Comparison of ENCODE assay signal across 11 mouse cellular contexts in genomic region chr2:29910042-29910441, GRCm38 (mm10). TPM values are rescaled to one million over a fixed set of nuclear protein-coding genes. Genes with fewer than 3 reads are reported as not detected.
A peak's percentile ranks its signal among the peaks of the same experiment; 100 is the strongest.
DNase-seq lines count a peak whose midpoint lies in the region; ATAC-seq and TF ChIP-seq lines count a peak whose summit lies in the region.
"Had no signal": no experiment of that assay in that cellular context is flagged by ENCODE, and none has a peak within 500 bp of the region (broad histone marks: within the 10 kb centered on the region; RNA-seq: fewer than 3 reads in every experiment).

No protein-coding gene starts in this region.

- ATAC-seq in kidney, postnatal 0 days (replicated peaks; ENCODE audit: low FRiP score, low read depth): no peak
- no peak for ATAC-seq in liver, embryonic 14.5 days (ENCODE audit: insufficient read depth)
- ATAC-seq in activated CD4-positive, CD25-positive, alpha-beta regulatory T cell, adult 4 months: no peak
- ATAC-seq: midbrain, embryonic 16.5 days had no signal

- H3K4me1 ChIP-seq in kidney, postnatal 0 days (replicated peaks; ENCODE audit: insufficient read depth, low read length): no peaks in the 10 kb centered on the region
- no peaks in the 10 kb centered on the region for H3K4me1 ChIP-seq in CH12.LX (ENCODE audit: control insufficient read depth in 1 of 2, insufficient read depth in 2 of 2)
- no peaks in the 10 kb centered on the region for H3K4me1 ChIP-seq in bone marrow, adult 2 months (ENCODE audit: control insufficient read depth, insufficient read depth, low read length)
- H3K4me1 ChIP-seq in liver, embryonic 14.5 days (replicated peaks; ENCODE audit: control insufficient read depth in 2 of 2, insufficient read depth in 2 of 2, low read length in 1 of 2): no peaks in the 10 kb centered on the region
- H3K4me1 ChIP-seq: embryonic facial prominence, embryonic 12.5 days had no signal

- dilution Hi-C loops in CH12.LX (cut with MboI; ENCODE audit: extremely low pct_ligation_motif_present, extremely low pct_unique_long_range_greater_than_20kb, low sequenced_read_pairs): no loop called here

- no peak overlapping the region for H3K9ac ChIP-seq in kidney, postnatal 0 days (ENCODE audit: low read depth, low read length)
- H3K9ac ChIP-seq in CH12.LX (ENCODE audit: insufficient read depth, low read depth): no peak overlapping the region
- H3K9ac ChIP-seq in liver, embryonic 14.5 days (replicated peaks): no peak overlapping the region
- H3K9ac ChIP-seq: embryonic facial prominence, embryonic 12.5 days had no signal

- TF ChIP-seq POLR2A in CH12.LX (IDR thresholded peaks at IDR 0.05; ENCODE audit: low read depth, low read length): no peak
- no peak for TF ChIP-seq POLR2A in bone marrow, adult 2 months (IDR thresholded peaks at IDR 0.05; ENCODE audit: borderline replicate concordance, control insufficient read depth, low read depth, low read length)

- no peak overlapping the region for H3K27ac ChIP-seq in kidney, postnatal 0 days
- no peak overlapping the region for H3K27ac ChIP-seq in CH12.LX (ENCODE audit: insufficient read depth, low read depth)
- no peak overlapping the region for H3K27ac ChIP-seq in bone marrow, adult 2 months (ENCODE audit: control insufficient read depth, insufficient read depth, low read depth, low read length, poor library complexity)
- H3K27ac ChIP-seq in liver, embryonic 14.5 days: no peak overlapping the region
- H3K27ac ChIP-seq: embryonic facial prominence, embryonic 12.5 days had no signal

- peaks cover 58% of the 10 kb centered on the region for H3K36me3 ChIP-seq in kidney, postnatal 0 days (ENCODE audit: insufficient read depth, low read length)
- H3K36me3 ChIP-seq in CH12.LX (replicated peaks in 1 of 2; ENCODE audit: control insufficient read depth in 1 of 2, insufficient read depth in 1 of 2, low read length in 1 of 2): peaks cover 50 to 84% of the 10 kb centered on the region in 2 experiments
- H3K36me3 ChIP-seq in liver, embryonic 14.5 days (replicated peaks; ENCODE audit: control insufficient read depth, insufficient read depth, low read depth): peaks cover 57% of the 10 kb centered on the region

- H3K4me3 ChIP-seq in kidney, postnatal 0 days (replicated peaks; ENCODE audit: low read depth, low read length): no peak overlapping the region
- no peak overlapping the region for H3K4me3 ChIP-seq in CH12.LX (replicated peaks in 1 of 3; ENCODE audit: low read depth in 2 of 3, low read length in 2 of 3, poor library complexity in 1 of 3)
- H3K4me3 ChIP-seq in bone marrow, adult 2 months (replicated peaks; ENCODE audit: control insufficient read depth, low read depth, low read length): no peak overlapping the region
- H3K4me3 ChIP-seq in liver, embryonic 14.5 days (ENCODE audit: insufficient read depth in 1 of 2, low read depth in 2 of 2, low read length in 2 of 2): no peak overlapping the region
- H3K4me3 ChIP-seq: embryonic facial prominence, embryonic 12.5 days had no signal

- H3K27me3 ChIP-seq in kidney, postnatal 0 days (ENCODE audit: insufficient read depth, low read length): no peaks in the 10 kb centered on the region
- H3K27me3 ChIP-seq in CH12.LX (replicated peaks): no peaks in the 10 kb centered on the region
- H3K27me3 ChIP-seq in liver, embryonic 14.5 days (ENCODE audit: control insufficient read depth, insufficient read depth, low read length): no peaks in the 10 kb centered on the region
- H3K27me3 ChIP-seq: embryonic facial prominence, embryonic 12.5 days had no signal

- TF ChIP-seq CTCF in kidney, postnatal 0 days (IDR thresholded peaks at IDR 0.05; ENCODE audit: low read depth): peak; percentile 47; the same call in 1 of the 2 replicates
- peak; percentile 8 to 64; a peak in 2 of 4 replicates for TF ChIP-seq CTCF in CH12.LX (conservative IDR thresholded peaks at IDR 0.05 in 1 of 2, IDR thresholded peaks at IDR 0.05 in 1 of 2; ENCODE audit: low read depth in 2 of 2, low read length in 2 of 2)
- peak; percentile 42; the same call in 1 of the 2 replicates for TF ChIP-seq CTCF in bone marrow, adult 2 months (IDR thresholded peaks at IDR 0.05; ENCODE audit: control insufficient read depth, insufficient read depth, low read length)
- TF ChIP-seq CTCF in liver, embryonic 14.5 days (IDR thresholded peaks at IDR 0.05; ENCODE audit: low read depth): peak; percentile 73

- no peak overlapping the region for H3K4me2 ChIP-seq in kidney, postnatal 0 days (ENCODE audit: low read length)
- no peak overlapping the region for H3K4me2 ChIP-seq in CH12.LX (ENCODE audit: insufficient read depth, low read depth, poor library complexity, severe bottlenecking)
- no peak overlapping the region for H3K4me2 ChIP-seq in liver, embryonic 14.5 days (ENCODE audit: low read depth)
- H3K4me2 ChIP-seq: embryonic facial prominence, embryonic 12.5 days had no signal

- TF ChIP-seq RAD21 in CH12.LX (IDR thresholded peaks at IDR 0.05; ENCODE audit: low read depth, low read length): peak; percentile 61

- no peak for TF ChIP-seq EP300 in CH12.LX (IDR thresholded peaks at IDR 0.05; ENCODE audit: low read length)
- no peak for TF ChIP-seq EP300 in liver, embryonic 14.5 days (IDR thresholded peaks at IDR 0.05; ENCODE audit: low read depth)

- in situ Hi-C loops in CH12.LX (cut with MboI; ENCODE audit: low pct_ligation_motif_present, low pct_unique_long_range_greater_than_20kb, low sequenced_read_pairs): no loop called here

- peak; percentile 13 for DNase-seq in kidney, postnatal 0 days (ENCODE audit: low spot score)
- DNase-seq in kidney, adult 8-10 months: no peak
- DNase-seq in CH12.LX (ENCODE audit: extremely low read depth): peak; percentile 34
- peak; percentile 20 to 36 (median 23) for DNase-seq in liver, embryonic 14.5 days (ENCODE audit: low read depth in 3 of 3, low spot score in 3 of 3)
- DNase-seq in frontal cortex, postnatal 36 days (ENCODE audit: low spot score in 2 of 2): no peak
- DNase-seq in frontal cortex, postnatal 14 days (ENCODE audit: low spot score in 2 of 2): no peak
- DNase-seq: adrenal gland, adult 2 months had no signal

- 91% methylated on average over 2 of the region's 2 CpGs for WGBS in kidney, postnatal 0 days
- 83% methylated on average over 2 of the region's 2 CpGs for WGBS in bone marrow, adult 2 months
- WGBS in liver, embryonic 14.5 days (ENCODE audit: insufficient replicate concordance): 82% methylated on average over 2 of the region's 2 CpGs

- H3K9me3 ChIP-seq in kidney, postnatal 0 days (replicated peaks; ENCODE audit: low read length): no peaks in the 10 kb centered on the region
- H3K9me3 ChIP-seq in CH12.LX (replicated peaks; ENCODE audit: low read length): no peaks in the 10 kb centered on the region
- H3K9me3 ChIP-seq in liver, embryonic 14.5 days (ENCODE audit: control insufficient read depth, low read length): no peaks in the 10 kb centered on the region
- H3K9me3 ChIP-seq: embryonic facial prominence, embryonic 12.5 days had no signal

- H3K79me2 ChIP-seq in CH12.LX (replicated peaks; ENCODE audit: control insufficient read depth, extremely low read depth, insufficient read depth, poor library complexity, severe bottlenecking): no peaks in the 10 kb centered on the region

TF ChIP-seq in CH12.LX, 34 proteins besides CTCF, POLR2A, EP300 and RAD21 (continues in another document):
- no peak for TF ChIP-seq ZMIZ1 (IDR thresholded peaks at IDR 0.05; ENCODE audit: low read depth, low read length)

RNA-seq across cellular contexts. Expression of gene Odf2, which starts 21.0 kb away (rescaled TPM):
- 33.1 and 36.9 TPM in 2 replicates for polyA plus RNA-seq in kidney, postnatal 0 days (2015; fragmentation: Nextera tagmentation; extraction: Ambion mirVana)
- 43.7 and 48.6 TPM in 2 replicates for total RNA-seq in CH12.LX (2012; rRNA removed)
- total RNA-seq in CH12.LX (2014; rRNA removed): 35.4 and 44.4 TPM in 2 replicates
- 54.6 and 59.5 TPM in 2 replicates for polyA plus RNA-seq in CH12.LX (2012; ENCODE audit: insufficient read length, low read depth)
- polyA plus RNA-seq in bone marrow, adult 2 months (2011; ENCODE audit: insufficient read depth, insufficient read length, low replicate concordance, missing spikeins): 55.1 and 78.8 TPM in 2 replicates
- polyA plus RNA-seq in liver, embryonic 14.5 days (2012; rRNA removed): 21.0 and 29.6 TPM in 2 replicates
- polyA plus RNA-seq in liver, embryonic 14.5 days (2014; fragmentation: Nextera tagmentation; extraction: Ambion mirVana): 23.5 and 29.1 TPM in 2 replicates
- polyA plus RNA-seq in activated CD4-positive, CD25-positive, alpha-beta regulatory T cell, adult 4 months (2017; shearing (Covaris generic)): 10 to 100 TPM; 44.3 to 45.0 TPM

RNA-seq across cellular contexts. Expression of gene Gle1, which starts 25.2 kb away (rescaled TPM):
- 31.2 and 37.5 TPM in 2 replicates for polyA plus RNA-seq in kidney, postnatal 0 days (2015; fragmentation: Nextera tagmentation; extraction: Ambion mirVana)
- 38.0 and 39.7 TPM in 2 replicates for total RNA-seq in CH12.LX (2012; rRNA removed)
- total RNA-seq in CH12.LX (2014; rRNA removed): 32.0 and 36.5 TPM in 2 replicates
- polyA plus RNA-seq in CH12.LX (2012; ENCODE audit: insufficient read length, low read depth): 54.1 and 60.1 TPM in 2 replicates
- 14.8 and 16.6 TPM in 2 replicates for polyA plus RNA-seq in bone marrow, adult 2 months (2011; ENCODE audit: insufficient read depth, insufficient read length, low replicate concordance, missing spikeins)
- polyA plus RNA-seq in liver, embryonic 14.5 days (2012; rRNA removed): 11.2 and 13.5 TPM in 2 replicates
- 17.6 and 20.5 TPM in 2 replicates for polyA plus RNA-seq in liver, embryonic 14.5 days (2014; fragmentation: Nextera tagmentation; extraction: Ambion mirVana)
- 10 to 100 TPM; 42.4 to 52.7 TPM for polyA plus RNA-seq in activated CD4-positive, CD25-positive, alpha-beta regulatory T cell, adult 4 months (2017; shearing (Covaris generic))

RNA-seq across cellular contexts. Expression of gene Cercam, which starts 41.1 kb away (rescaled TPM):
- polyA plus RNA-seq in kidney, postnatal 0 days (2015; fragmentation: Nextera tagmentation; extraction: Ambion mirVana): 10.2 and 10.3 TPM in 2 replicates
- 6.1 and 6.3 TPM in 2 replicates for total RNA-seq in CH12.LX (2012; rRNA removed)
- 2.5 and 3.0 TPM in 2 replicates for total RNA-seq in CH12.LX (2014; rRNA removed)
- 3.5 and 3.7 TPM in 2 replicates for polyA plus RNA-seq in CH12.LX (2012; ENCODE audit: insufficient read length, low read depth)
- polyA plus RNA-seq in bone marrow, adult 2 months (2011; ENCODE audit: insufficient read depth, insufficient read length, low replicate concordance, missing spikeins): 8.8 and 12.9 TPM in 2 replicates
- polyA plus RNA-seq in liver, embryonic 14.5 days (2012; rRNA removed): 20.1 and 20.4 TPM in 2 replicates
- polyA plus RNA-seq in liver, embryonic 14.5 days (2014; fragmentation: Nextera tagmentation; extraction: Ambion mirVana): 16.6 and 23.1 TPM in 2 replicates
- polyA plus RNA-seq in activated CD4-positive, CD25-positive, alpha-beta regulatory T cell, adult 4 months (2017; shearing (Covaris generic)): 1 to 10 TPM; 1.2 to 1.4 TPM

RNA-seq across cellular contexts. Expression of gene Sptan1, which starts 55.3 kb away (rescaled TPM):
- polyA plus RNA-seq in kidney, postnatal 0 days (2015; fragmentation: Nextera tagmentation; extraction: Ambion mirVana): 92.4 and 94.3 TPM in 2 replicates
- total RNA-seq in CH12.LX (2012; rRNA removed) (113 TPM in 2 replicates), CH12.LX (2014; rRNA removed) (73.8 and 86.4 TPM in 2 replicates)
- 88.0 and 91.6 TPM in 2 replicates for polyA plus RNA-seq in CH12.LX (2012; ENCODE audit: insufficient read length, low read depth)
- 13.8 and 23.4 TPM in 2 replicates for polyA plus RNA-seq in bone marrow, adult 2 months (2011; ENCODE audit: insufficient read depth, insufficient read length, low replicate concordance, missing spikeins)
- 11.5 and 21.1 TPM in 2 replicates for polyA plus RNA-seq in liver, embryonic 14.5 days (2012; rRNA removed)
- 14.5 and 14.6 TPM in 2 replicates for polyA plus RNA-seq in liver, embryonic 14.5 days (2014; fragmentation: Nextera tagmentation; extraction: Ambion mirVana)
- polyA plus RNA-seq in activated CD4-positive, CD25-positive, alpha-beta regulatory T cell, adult 4 months (2017; shearing (Covaris generic)): 10 to 100 TPM; 78.3 to 89.3 TPM

Comparison
In these comparisons a context has a peak if more than half of its experiments do, and no peak if none do; other contexts are left out.
1. DNase-seq: peak in kidney, postnatal 0 days (single experiment), CH12.LX (single experiment) and liver, embryonic 14.5 days (3 of 3); none in kidney, adult 8-10 months (0 of 2), frontal cortex, postnatal 36 days (0 of 2) and frontal cortex, postnatal 14 days (0 of 2).
2. Peak in every context shown above with its lines, with median percentiles within 50 percentile points of each other: CTCF ChIP-seq.